Mouse (Mus musculus) right cerebral cortex, postnatal 10 days (tissue): ENCODE data around the gene Npas1.

Source experiments
- DNase-seq, 2 experiments: peaks; one replicate each; pipeline ENCODE4 v3.0.0; 2021; ENCODE audit warnings: low spot score in 2 of 2

Gene Npas1

GRCm38 (mm10) chr7:16477628-16478027 is at the start of gene Npas1:
Npas1 (minus strand) TSS chr7:16477728.
- no peak for DNase-seq

- no peak for DNase-seq
Observed at GRCm38 (mm10) chr7:16525995-16526394, 48.5 kb upstream of the Npas1 start.

GRCm38 (mm10) chr7:16525448-16525847 is 47.9 kb upstream of the Npas1 start:
- no peak for DNase-seq

- DNase-seq, result no peak
Observed at GRCm38 (mm10) chr7:16524308-16524707, 46.8 kb upstream of the Npas1 start.

GRCm38 (mm10) chr7:16519310-16519709 is 41.8 kb upstream of the Npas1 start:
- no peak for DNase-seq

- no peak for DNase-seq
Observed at GRCm38 (mm10) chr7:16517198-16517597, 39.7 kb upstream of the Npas1 start.

- DNase-seq, result peak in 1 of 2 experiments; percentile 56
Observed at GRCm38 (mm10) chr7:16507284-16507683, 29.8 kb upstream of the Npas1 start.

- DNase-seq, result no peak
Observed at GRCm38 (mm10) chr7:16505226-16505593, 27.7 kb upstream of the Npas1 start.

GRCm38 (mm10) chr7:16504573-16505225 is 27.2 kb upstream of the Npas1 start:
- no peak for DNase-seq

- DNase-seq, result no peak
Observed at GRCm38 (mm10) chr7:16501571-16501970, 24.0 kb upstream of the Npas1 start.

- peak; percentile 66 to 81 for DNase-seq
Observed at GRCm38 (mm10) chr7:16499671-16500104, 22.2 kb upstream of the Npas1 start.

- DNase-seq, result no peak
Observed at GRCm38 (mm10) chr7:16496260-16496659, 18.7 kb upstream of the Npas1 start.

GRCm38 (mm10) chr7:16493361-16493760 is 15.8 kb upstream of the Npas1 start:
- peak in 1 of 2 experiments; percentile 62 for DNase-seq

GRCm38 (mm10) chr7:16492211-16492610 is 14.7 kb upstream of the Npas1 start:
- DNase-seq, result peak in 1 of 2 experiments; percentile 54

- DNase-seq, result peak; percentile 67 to 69
Observed at GRCm38 (mm10) chr7:16491759-16492158, 14.2 kb upstream of the Npas1 start.

- peak in 1 of 2 experiments; percentile 52 for DNase-seq
Observed at GRCm38 (mm10) chr7:16489948-16490347, 12.4 kb upstream of the Npas1 start.

- no peak for DNase-seq
Observed at GRCm38 (mm10) chr7:16488816-16489215, 11.3 kb upstream of the Npas1 start.

GRCm38 (mm10) chr7:16476600-16476989 is 933 bp downstream of the Npas1 start:
- no peak for DNase-seq

GRCm38 (mm10) chr7:16475764-16476599 is 1.5 kb downstream of the Npas1 start:
- no peak for DNase-seq

- DNase-seq, result no peak
Observed at GRCm38 (mm10) chr7:16475321-16475720, 2.2 kb downstream of the Npas1 start.

GRCm38 (mm10) chr7:16474445-16474844 is 3.1 kb downstream of the Npas1 start:
- DNase-seq, result no peak

GRCm38 (mm10) chr7:16473847-16474246 is 3.7 kb downstream of the Npas1 start:
- DNase-seq, result no peak

GRCm38 (mm10) chr7:16472116-16472709 is 5.3 kb downstream of the Npas1 start:
- DNase-seq, result no peak
